Mouse (Mus musculus) ES-Bruce4 (cell line): Measurements from ENCODE around the gene Schip1. TPM values are rescaled to one million over a fixed set of nuclear protein-coding genes. Genes with fewer than 3 reads are reported as not detected.

Experiments used
- H3K27ac ChIP-seq: 2 replicates; pipeline ENCODE4 v1.5.1; 2012; ENCODE audit warnings: low read length, inconsistent platforms; ENCODE audit not compliant: insufficient read depth
- H3K27me3 ChIP-seq: 2 replicates; pipeline ENCODE4 v1.6.1; 2012; ENCODE audit warnings: mild to moderate bottlenecking, low read length, inconsistent platforms; ENCODE audit not compliant: control insufficient read depth, poor library complexity, insufficient read depth, severe bottlenecking
- H3K36me3 ChIP-seq: 2 replicates; pipeline ENCODE4 v1.6.1; 2012; ENCODE audit warnings: inconsistent platforms, mild to moderate bottlenecking, low read length, moderate library complexity; ENCODE audit not compliant: control insufficient read depth, poor library complexity, insufficient read depth, severe bottlenecking
- H3K4me1 ChIP-seq: one replicate; pipeline ENCODE4 v1.8.1; 2011; ENCODE audit warnings: low read length; ENCODE audit not compliant: control insufficient read depth, insufficient read depth
- H3K4me3 ChIP-seq: 2 replicates; pipeline ENCODE4 v1.5.1; 2011; ENCODE audit warnings: low read depth, mild to moderate bottlenecking, low read length
- H3K9ac ChIP-seq: 2 replicates; pipeline ENCODE4 v1.6.1; 2012; ENCODE audit warnings: low read depth, mild to moderate bottlenecking, inconsistent platforms; ENCODE audit not compliant: poor library complexity, severe bottlenecking
- H3K9me3 ChIP-seq: replicated peaks from 2 replicates; pipeline ENCODE4 v1.6.1; 2012; ENCODE audit warnings: mild to moderate bottlenecking, low read length, inconsistent platforms; ENCODE audit not compliant: control insufficient read depth, poor library complexity, insufficient read depth, severe bottlenecking
- CTCF ChIP-seq: IDR thresholded peaks from one replicate; pipeline ENCODE4 v1.8.1; 2011; ENCODE audit warnings: low read depth, low read length
- EP300 ChIP-seq: IDR thresholded peaks from 2 replicates; pipeline ENCODE4 v1.6.1; 2011; ENCODE audit warnings: low read depth, low read length; ENCODE audit not compliant: insufficient read depth
- POLR2A ChIP-seq: IDR thresholded peaks from one replicate; pipeline ENCODE4 v1.8.1; 2011; ENCODE audit warnings: low read length; ENCODE audit not compliant: insufficient read depth
- polyA plus RNA-seq: library from polyadenylated mRNA; stranded (reverse); fragments of >200 nt; gene quantifications from 2 replicates; pipeline ENCODE4 v1.2.4, GENCODE M21; 2011; ENCODE audit warnings: low read depth; ENCODE audit not compliant: missing spikeins, insufficient read depth, insufficient read length

Gene Schip1
- polyA plus RNA-seq, 1 experiment: 85.2 TPM

GRCm38 (mm10) chr3:68488316-68488715 is 423.7 kb downstream of the Schip1 start:
- no peak overlapping the region for H3K4me3 ChIP-seq
- H3K9me3 ChIP-seq: no peaks in the 10 kb centered on the region
- H3K4me1 ChIP-seq: peaks cover 6% of the 10 kb centered on the region
- H3K27ac ChIP-seq: no peak overlapping the region
- no peak overlapping the region for H3K9ac ChIP-seq
- H3K27me3 ChIP-seq: no peaks in the 10 kb centered on the region
- H3K36me3 ChIP-seq: no peaks in the 10 kb centered on the region
- TF ChIP-seq CTCF: no peak
- TF ChIP-seq POLR2A: no peak
- no peak for TF ChIP-seq EP300

- Histone ChIP-seq H3K27ac (peak overlapping the region; percentile 100), H3K27me3 (no peaks in the 10 kb centered on the region)
These were observed 426.9 kb downstream of the Schip1 start for GRCm38 (mm10) chr3:68491516-68491915.

GRCm38 (mm10) chr3:68492066-68492465 is 427.5 kb downstream of the Schip1 start:
- Histone ChIP-seq H3K4me3 (peak overlapping the region; percentile 50), H3K4me1 (peaks cover 6% of the 10 kb centered on the region), H3K36me3 (no peaks in the 10 kb centered on the region), H3K9ac (peak overlapping the region; percentile 93), H3K27ac (peak overlapping the region; percentile 100), H3K27me3 (no peaks in the 10 kb centered on the region), H3K9me3 (no peaks in the 10 kb centered on the region)
- no peak for TF ChIP-seq CTCF
- TF ChIP-seq POLR2A: no peak
- TF ChIP-seq EP300: no peak

More at GRCm38 (mm10) chr3:68491516-68491915, 426.9 kb downstream of the Schip1 start:
- no peak overlapping the region for H3K4me3 ChIP-seq
- peaks cover 6% of the 10 kb centered on the region for H3K4me1 ChIP-seq
- peak overlapping the region; percentile 93 for H3K9ac ChIP-seq
- H3K9me3 ChIP-seq: no peaks in the 10 kb centered on the region
- H3K36me3 ChIP-seq: no peaks in the 10 kb centered on the region
- TF ChIP-seq EP300 (no peak), POLR2A (no peak), CTCF (no peak)

- Histone ChIP-seq H3K36me3 (0 out of 2 replicates have a peak, but pooled peaks cover 3% of the 10 kb centered on the region), H3K4me3 (peak overlapping the region; percentile 15; the same call in 1 of the 2 replicates), H3K27ac (peak overlapping the region; percentile 100), H3K9me3 (no peaks in the 10 kb centered on the region), H3K4me1 (peaks cover 6% of the 10 kb centered on the region), H3K9ac (peak overlapping the region; percentile 93), H3K27me3 (no peaks in the 10 kb centered on the region)
- TF ChIP-seq POLR2A (no peak), EP300 (peak; percentile 98)
These were observed 427.9 kb downstream of the Schip1 start for GRCm38 (mm10) chr3:68492513-68492912.

GRCm38 (mm10) chr3:68493170-68493585 is 428.6 kb downstream of the Schip1 start:
- peak; percentile 71 for TF ChIP-seq POLR2A
- no peak for TF ChIP-seq CTCF
- TF ChIP-seq EP300: peak; percentile 86
- H3K9me3 ChIP-seq: no peaks in the 10 kb centered on the region
- H3K9ac ChIP-seq: peak overlapping the region; percentile 93
- H3K27me3 ChIP-seq: no peaks in the 10 kb centered on the region
- H3K4me1 ChIP-seq: peaks cover 2% of the 10 kb centered on the region
- H3K36me3 ChIP-seq: 0 out of 2 replicates have a peak, but pooled peaks cover 3% of the 10 kb centered on the region
- peak overlapping the region; percentile 78 for H3K4me3 ChIP-seq
- peak overlapping the region; percentile 100 for H3K27ac ChIP-seq

- Histone ChIP-seq H3K9ac (peak overlapping the region; percentile 93), H3K9me3 (no peaks in the 10 kb centered on the region), H3K27me3 (no peaks in the 10 kb centered on the region), H3K4me1 (peaks cover 2% of the 10 kb centered on the region), H3K4me3 (peak overlapping the region; percentile 87), H3K36me3 (0 out of 2 replicates have a peak, but pooled peaks cover 3% of the 10 kb centered on the region), H3K27ac (peak overlapping the region; percentile 100)
- TF ChIP-seq POLR2A (peak; percentile 50), EP300 (peak; percentile 50), CTCF (no peak)
These were observed 429.1 kb downstream of the Schip1 start for GRCm38 (mm10) chr3:68493586-68494295.
